Mouse (Mus musculus): ENCODE data around the gene Nr4a1.

- TF ChIP-seq POLR2A (IDR thresholded peaks at IDR 0.05; ENCODE audit: borderline replicate concordance, control insufficient read depth, low read depth, low read length) (no peak), CTCF (IDR thresholded peaks at IDR 0.05; ENCODE audit: control insufficient read depth, insufficient read depth, low read length) (no peak)
Observed at GRCm38 (mm10) chr15:101231648-101232180, 22.4 kb upstream of the Nr4a1 start.
